25 mouse cellular contexts compared by ENCODE assay signal in genomic region chr17:48724513-48725112, GRCm38 (mm10).
DNase-seq lines count a peak whose midpoint lies in the region; ATAC-seq and TF ChIP-seq lines count a peak whose summit lies in the region.
"Had no signal": no experiment of that assay in that cellular context is flagged by ENCODE, and none has a peak within 500 bp of the region (broad histone marks: within the 10 kb centered on the region; RNA-seq: fewer than 3 reads in every experiment).

No protein-coding gene starts in this region.

- intact Hi-C loops in left cerebral cortex, postnatal 14 days (cut with DNase I) = no loop called here

- no peaks in the 10 kb centered on the region for H3K36me3 ChIP-seq in intestine, embryonic 15.5 days
- no peaks in the 10 kb centered on the region for H3K36me3 ChIP-seq in lung, embryonic 16.5 days (ENCODE audit: control insufficient read depth, insufficient read depth, low read length)
- H3K36me3 ChIP-seq: forebrain, embryonic 15.5 days; heart, embryonic 12.5 days; hindbrain, embryonic 13.5 days; liver, embryonic 13.5 days had no signal

- ATAC-seq in intestine, embryonic 15.5 days = peak; percentile 59
- peak; percentile 96 for ATAC-seq in lung, embryonic 16.5 days (ENCODE audit: low read depth)
- ATAC-seq: forebrain, embryonic 15.5 days; midbrain, embryonic 16.5 days; Patski had no signal

- no peaks in the 10 kb centered on the region for H3K4me1 ChIP-seq in intestine, embryonic 15.5 days (replicated peaks)
- H3K4me1 ChIP-seq in lung, embryonic 16.5 days (replicated peaks; ENCODE audit: control insufficient read depth, insufficient read depth, low read length) = 0 out of 2 replicates have a peak, but pooled peaks cover 2% of the 10 kb centered on the region
- H3K4me1 ChIP-seq: forebrain, embryonic 15.5 days; liver, embryonic 13.5 days had no signal

- H3K9me3 ChIP-seq in intestine, embryonic 15.5 days = no peaks in the 10 kb centered on the region
- H3K9me3 ChIP-seq in lung, embryonic 16.5 days (ENCODE audit: control insufficient read depth, low read length) = no peaks in the 10 kb centered on the region
- H3K9me3 ChIP-seq: forebrain, embryonic 15.5 days; heart, embryonic 12.5 days; hindbrain, embryonic 13.5 days; liver, embryonic 13.5 days had no signal

- no peak overlapping the region for H3K4me3 ChIP-seq in intestine, embryonic 15.5 days (replicated peaks)
- H3K4me3 ChIP-seq in lung, embryonic 16.5 days (ENCODE audit: low read length) = no peak overlapping the region
- H3K4me3 ChIP-seq in layer of hippocampus, adult 2 months = no peak overlapping the region
- H3K4me3 ChIP-seq: forebrain, embryonic 15.5 days; gastrocnemius, adult 2 months; heart, embryonic 12.5 days; hindbrain, embryonic 13.5 days; liver, embryonic 13.5 days had no signal

- 60% methylated on average over 11 of the region's 11 CpGs for WGBS in intestine, embryonic 15.5 days
- whole genome bisulfite sequencing in large intestine, adult 2 months = 30% methylated on average over 11 of the region's 11 CpGs
- WGBS in lung, embryonic 16.5 days = 51% methylated on average over 11 of the region's 11 CpGs

- DNase-seq in large intestine, adult 2 months (ENCODE audit: low read depth, low spot score) = peak; percentile 6
- peak; percentile 61 for DNase-seq in lung, postnatal 36 days
- DNase-seq in layer of hippocampus, adult 2 months (ENCODE audit: low spot score in 2 of 2) = no peak
- no peak for DNase-seq in left cerebral cortex, postnatal 14 days (ENCODE audit: low spot score in 2 of 2)
- DNase-seq in frontal cortex, postnatal 25 days (ENCODE audit: low spot score in 2 of 2) = no peak
- DNase-seq in layer of hippocampus, postnatal 25 days (ENCODE audit: extremely low spot score in 1 of 2, low spot score in 1 of 2) = no peak
- DNase-seq: adrenal gland, postnatal 10 days; cerebellum, adult 8-10 months; cerebellum, postnatal 25 days; gastrocnemius, adult 2 months; gastrocnemius, postnatal 36 days; heart, adult 18-20 months; heart, postnatal 4 days; kidney, adult 18-20 months; kidney, postnatal 10 days; left cerebral cortex, postnatal 4 days; liver, embryonic 13.5 days had no signal

- no peak for TF ChIP-seq CTCF in layer of hippocampus, adult 2 months (conservative IDR thresholded peaks at IDR 0.05)

- H3K4me2 ChIP-seq in intestine, embryonic 15.5 days (replicated peaks) = no peak overlapping the region
- H3K4me2 ChIP-seq in lung, embryonic 16.5 days (ENCODE audit: low read depth, low read length) = no peak overlapping the region
- H3K4me2 ChIP-seq: forebrain, embryonic 15.5 days; heart, embryonic 12.5 days; hindbrain, embryonic 13.5 days; liver, embryonic 13.5 days; midbrain, embryonic 11.5 days had no signal

- no peak overlapping the region for H3K9ac ChIP-seq in intestine, embryonic 15.5 days
- no peak overlapping the region for H3K9ac ChIP-seq in lung, embryonic 16.5 days (ENCODE audit: low read length)
- H3K9ac ChIP-seq: forebrain, embryonic 15.5 days; heart, embryonic 12.5 days; hindbrain, embryonic 13.5 days; liver, embryonic 13.5 days had no signal

- H3K27ac ChIP-seq in intestine, embryonic 15.5 days = no peak overlapping the region
- H3K27ac ChIP-seq in lung, embryonic 16.5 days (ENCODE audit: low read length) = peak overlapping the region; percentile 51
- H3K27ac ChIP-seq in layer of hippocampus, adult 2 months = no peak overlapping the region
- H3K27ac ChIP-seq: forebrain, embryonic 15.5 days; gastrocnemius, adult 2 months; hindbrain, embryonic 13.5 days; liver, embryonic 13.5 days had no signal

- no peaks in the 10 kb centered on the region for H3K27me3 ChIP-seq in intestine, embryonic 15.5 days (replicated peaks)
- no peaks in the 10 kb centered on the region for H3K27me3 ChIP-seq in lung, embryonic 16.5 days (ENCODE audit: control insufficient read depth, insufficient read depth, low read depth, low read length)
- H3K27me3 ChIP-seq: forebrain, embryonic 15.5 days; hindbrain, embryonic 13.5 days; liver, embryonic 13.5 days had no signal

Comparison
In these comparisons a context has a peak if more than half of its experiments do, and no peak if none do; other contexts are left out.
1. DNase-seq: peak in large intestine, adult 2 months (single experiment) and lung, postnatal 36 days (single experiment); none in layer of hippocampus, adult 2 months (0 of 2), left cerebral cortex, postnatal 14 days (0 of 2), frontal cortex, postnatal 25 days (0 of 2) and layer of hippocampus, postnatal 25 days (0 of 2).